In genomic region chr2:52927381-52927780, GRCm38 (mm10) we compare ENCODE assay signal across 23 mouse cellular contexts.
DNase-seq lines count a peak whose midpoint lies in the region; ATAC-seq and TF ChIP-seq lines count a peak whose summit lies in the region.
"Had no signal": no experiment of that assay in that cellular context is flagged by ENCODE, and none has a peak within 500 bp of the region (broad histone marks: within the 10 kb centered on the region; RNA-seq: fewer than 3 reads in every experiment).

No protein-coding gene starts in this region.

- no peak overlapping the region for H3K9ac ChIP-seq in forebrain, embryonic 12.5 days
- H3K9ac ChIP-seq in forebrain, embryonic 16.5 days (replicated peaks; ENCODE audit: low read depth, low read length) = no peak overlapping the region
- H3K9ac ChIP-seq in neural tube, embryonic 13.5 days = no peak overlapping the region
- H3K9ac ChIP-seq in neural tube, embryonic 15.5 days (replicated peaks) = no peak overlapping the region
- H3K9ac ChIP-seq: embryonic facial prominence, embryonic 12.5 days; heart, embryonic 15.5 days; lung, embryonic 15.5 days; stomach, embryonic 15.5 days had no signal

- no peak for TF ChIP-seq CTCF in layer of hippocampus, adult 2 months (conservative IDR thresholded peaks at IDR 0.05)

- no peaks in the 10 kb centered on the region for H3K27me3 ChIP-seq in forebrain, embryonic 12.5 days
- no peaks in the 10 kb centered on the region for H3K27me3 ChIP-seq in forebrain, embryonic 16.5 days (replicated peaks; ENCODE audit: control insufficient read depth, insufficient read depth, low read length)
- H3K27me3 ChIP-seq in neural tube, embryonic 13.5 days = no peaks in the 10 kb centered on the region
- no peaks in the 10 kb centered on the region for H3K27me3 ChIP-seq in neural tube, embryonic 15.5 days (replicated peaks)
- H3K27me3 ChIP-seq: embryonic facial prominence, embryonic 12.5 days; heart, embryonic 15.5 days; lung, embryonic 15.5 days; stomach, embryonic 15.5 days had no signal

- peaks cover 25% of the 10 kb centered on the region for H3K4me1 ChIP-seq in forebrain, embryonic 12.5 days
- H3K4me1 ChIP-seq in forebrain, embryonic 16.5 days (replicated peaks; ENCODE audit: control insufficient read depth, insufficient read depth, low read length) = peaks cover 18% of the 10 kb centered on the region
- H3K4me1 ChIP-seq in neural tube, embryonic 13.5 days (replicated peaks) = peaks cover 45% of the 10 kb centered on the region
- H3K4me1 ChIP-seq in neural tube, embryonic 15.5 days = peaks cover 29% of the 10 kb centered on the region

- no peak overlapping the region for H3K4me3 ChIP-seq in forebrain, embryonic 12.5 days (replicated peaks)
- H3K4me3 ChIP-seq in forebrain, embryonic 16.5 days (replicated peaks; ENCODE audit: low read length) = no peak overlapping the region
- H3K4me3 ChIP-seq in layer of hippocampus, adult 2 months = no peak overlapping the region
- H3K4me3 ChIP-seq in neural tube, embryonic 13.5 days = no peak overlapping the region
- no peak overlapping the region for H3K4me3 ChIP-seq in neural tube, embryonic 15.5 days (replicated peaks)
- H3K4me3 ChIP-seq: embryonic facial prominence, embryonic 12.5 days; erythroblast, embryonic 14.5 days; heart, embryonic 15.5 days; lung, embryonic 15.5 days; myocyte; stomach, embryonic 15.5 days had no signal

- ATAC-seq in forebrain, embryonic 12.5 days (ENCODE audit: low FRiP score) = no peak
- no peak for ATAC-seq in forebrain, embryonic 16.5 days
- no peak for ATAC-seq in neural tube, embryonic 13.5 days (ENCODE audit: low read depth)
- ATAC-seq in neural tube, embryonic 15.5 days (ENCODE audit: low FRiP score) = no peak
- ATAC-seq: activated CD4-positive, CD25-positive, alpha-beta regulatory T cell, adult 4 months; intestine, embryonic 16.5 days had no signal

- H3K4me2 ChIP-seq in forebrain, embryonic 12.5 days = no peak overlapping the region
- H3K4me2 ChIP-seq in forebrain, embryonic 16.5 days (ENCODE audit: low read length) = no peak overlapping the region
- H3K4me2 ChIP-seq in neural tube, embryonic 13.5 days = no peak overlapping the region
- no peak overlapping the region for H3K4me2 ChIP-seq in neural tube, embryonic 15.5 days
- H3K4me2 ChIP-seq: embryonic facial prominence, embryonic 12.5 days; heart, embryonic 15.5 days; liver, embryonic 11.5 days; lung, embryonic 15.5 days; stomach, embryonic 15.5 days had no signal

- DNase-seq in layer of hippocampus, adult 2 months (ENCODE audit: low spot score in 2 of 2) = no peak
- DNase-seq in layer of hippocampus, postnatal 14 days (ENCODE audit: low spot score in 2 of 2) = no peak
- DNase-seq in neural tube, embryonic 10.5 days (ENCODE audit: extremely low spot score, low spot score) = no peak
- DNase-seq: adrenal gland, postnatal 14 days; cerebellum, adult 11 months; gastrocnemius, postnatal 36 days; heart, postnatal 4 days; lung, postnatal 4 days had no signal

- H3K27ac ChIP-seq in forebrain, embryonic 12.5 days = peak overlapping the region; percentile 68
- no peak overlapping the region for H3K27ac ChIP-seq in forebrain, embryonic 16.5 days (ENCODE audit: low read length)
- H3K27ac ChIP-seq in layer of hippocampus, adult 2 months = peak overlapping the region; percentile 49; the same call in 1 of the 2 replicates
- peak overlapping the region; percentile 59 for H3K27ac ChIP-seq in neural tube, embryonic 13.5 days (replicated peaks)
- H3K27ac ChIP-seq in neural tube, embryonic 15.5 days (replicated peaks) = peak overlapping the region; percentile 68; the same call in 1 of the 2 replicates
- H3K27ac ChIP-seq: embryonic facial prominence, embryonic 12.5 days; heart, embryonic 15.5 days; kidney, postnatal 0 days; lung, embryonic 15.5 days; stomach, embryonic 15.5 days had no signal

- no peaks in the 10 kb centered on the region for H3K36me3 ChIP-seq in forebrain, embryonic 12.5 days (replicated peaks)
- H3K36me3 ChIP-seq in forebrain, embryonic 16.5 days (ENCODE audit: control insufficient read depth, insufficient read depth) = no peaks in the 10 kb centered on the region
- H3K36me3 ChIP-seq in neural tube, embryonic 13.5 days = no peaks in the 10 kb centered on the region
- H3K36me3 ChIP-seq in neural tube, embryonic 15.5 days = no peaks in the 10 kb centered on the region
- H3K36me3 ChIP-seq: embryonic facial prominence, embryonic 12.5 days; G1E; heart, embryonic 15.5 days; lung, embryonic 15.5 days; stomach, embryonic 15.5 days had no signal

- no peaks in the 10 kb centered on the region for H3K9me3 ChIP-seq in forebrain, embryonic 12.5 days
- H3K9me3 ChIP-seq in forebrain, embryonic 16.5 days (ENCODE audit: control insufficient read depth, low read length) = no peaks in the 10 kb centered on the region
- H3K9me3 ChIP-seq in neural tube, embryonic 13.5 days = no peaks in the 10 kb centered on the region
- no peaks in the 10 kb centered on the region for H3K9me3 ChIP-seq in neural tube, embryonic 15.5 days (replicated peaks)
- H3K9me3 ChIP-seq: embryonic facial prominence, embryonic 12.5 days; G1E; heart, embryonic 15.5 days; lung, embryonic 15.5 days; stomach, embryonic 15.5 days had no signal

- 50% methylated on average over 3 of the region's 3 CpGs for WGBS in forebrain, embryonic 12.5 days
- WGBS in forebrain, embryonic 16.5 days = 34% methylated on average over 3 of the region's 3 CpGs
- WGBS in neural tube, embryonic 13.5 days = 29% methylated on average over 3 of the region's 3 CpGs
- WGBS in neural tube, embryonic 15.5 days = 33% methylated on average over 3 of the region's 3 CpGs
